Mouse (Mus musculus): ENCODE results near the gene Lrrc8b. TPM values are rescaled to one million over a fixed set of nuclear protein-coding genes. Genes with fewer than 3 reads are reported as not detected.

The Lrrc8b gene
- 11.5 and 12.4 TPM in 2 replicates for polyA plus RNA-seq (2016; fragmentation: Nextera tagmentation; extraction: Ambion mirVana)

- peak within 1 kb of the TSS; percentile 82 for H3K4me2 ChIP-seq (replicated peaks)
- peaks cover 7% of the 10 kb centered on the region; the same call in 1 of the 2 replicates for H3K9me3 ChIP-seq
- peak within 1 kb of the TSS; percentile 78 for H3K27ac ChIP-seq (replicated peaks)
- peaks cover 11% of the 10 kb centered on the region; the same call in 1 of the 2 replicates for H3K4me1 ChIP-seq
- peak; percentile 97 for ATAC-seq (ENCODE audit: low FRiP score, low read depth)
- H3K4me3 ChIP-seq = peak within 1 kb of the TSS; percentile 87
- H3K36me3 ChIP-seq = 0 out of 2 replicates have a peak, but pooled peaks cover 7% of the 10 kb centered on the region
- under 1% methylated on average over 63 of the region's 63 CpGs for WGBS
- H3K27me3 ChIP-seq = peaks cover 12% of the 10 kb centered on the region
- H3K9ac ChIP-seq (replicated peaks) = peak within 1 kb of the TSS; percentile 85
Observed at GRCm38 (mm10) chr5:105415198-105415791, at the start of gene Lrrc8b. Gene Lrrc8b, plus strand, starts transcription at chr5:105415775.

DNA sequence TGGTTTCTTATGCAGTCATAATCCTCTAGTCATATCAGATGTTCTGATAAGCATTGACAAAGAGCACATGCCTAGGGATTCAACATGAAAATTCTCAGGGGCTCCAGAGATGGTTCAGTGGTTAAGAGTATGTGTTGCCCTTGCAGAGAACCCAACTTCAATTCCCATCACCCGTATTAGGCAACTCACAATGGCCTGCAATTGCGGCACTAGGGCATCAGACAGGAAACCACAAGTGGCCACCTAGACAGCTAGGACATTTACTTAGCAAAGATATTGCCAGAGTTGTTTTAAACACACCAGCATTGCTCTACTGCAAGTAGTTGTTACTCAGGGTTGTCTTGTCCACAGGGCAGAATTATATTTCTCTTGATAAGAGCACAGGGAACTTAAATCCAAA lies 34.1 kb upstream of the Lrrc8b start:
- no peak overlapping the region for H3K9ac ChIP-seq (replicated peaks)
- H3K9me3 ChIP-seq = no peaks in the 10 kb centered on the region
- H3K4me1 ChIP-seq = no peaks in the 10 kb centered on the region
- H3K36me3 ChIP-seq = no peaks in the 10 kb centered on the region
- no peak overlapping the region for H3K27ac ChIP-seq (replicated peaks)
- 89% methylated on average over 2 of the region's 2 CpGs for WGBS
- ATAC-seq (ENCODE audit: low FRiP score, low read depth) = no peak
- no peaks in the 10 kb centered on the region for H3K27me3 ChIP-seq
- H3K4me2 ChIP-seq (replicated peaks) = no peak overlapping the region
- no peak overlapping the region for H3K4me3 ChIP-seq

DNA sequence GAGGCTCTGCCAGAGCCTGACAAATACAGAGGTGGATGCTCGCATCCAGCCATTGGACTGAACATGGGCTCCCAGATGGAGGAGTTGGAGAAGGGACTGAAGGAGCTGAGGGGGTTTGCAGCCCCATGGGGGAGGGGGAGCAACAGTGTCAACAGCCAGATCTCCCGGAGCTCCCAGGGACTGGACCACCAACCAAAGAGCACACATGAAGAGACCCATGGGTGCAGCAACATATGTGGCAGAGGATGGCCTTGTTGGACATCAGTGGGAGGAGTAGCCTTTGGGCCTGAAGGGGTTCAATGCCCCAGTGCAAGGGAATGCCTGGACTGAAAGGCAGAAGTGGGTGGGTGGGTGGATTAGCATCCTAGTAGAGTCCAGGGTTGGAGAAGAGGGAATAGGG lies 25.2 kb upstream of the Lrrc8b start:
- Histone ChIP-seq H3K27me3 (no peaks in the 10 kb centered on the region), H3K36me3 (no peaks in the 10 kb centered on the region), H3K4me2 (replicated peaks) (no peak overlapping the region), H3K27ac (replicated peaks) (no peak overlapping the region), H3K9me3 (peaks cover 4% of the 10 kb centered on the region; the same call in 1 of the 2 replicates), H3K4me1 (no peaks in the 10 kb centered on the region), H3K4me3 (no peak overlapping the region), H3K9ac (replicated peaks) (no peak overlapping the region)
- WGBS = 100% methylated on average over 2 of the region's 2 CpGs
- ATAC-seq (ENCODE audit: low FRiP score, low read depth) = no peak

DNA sequence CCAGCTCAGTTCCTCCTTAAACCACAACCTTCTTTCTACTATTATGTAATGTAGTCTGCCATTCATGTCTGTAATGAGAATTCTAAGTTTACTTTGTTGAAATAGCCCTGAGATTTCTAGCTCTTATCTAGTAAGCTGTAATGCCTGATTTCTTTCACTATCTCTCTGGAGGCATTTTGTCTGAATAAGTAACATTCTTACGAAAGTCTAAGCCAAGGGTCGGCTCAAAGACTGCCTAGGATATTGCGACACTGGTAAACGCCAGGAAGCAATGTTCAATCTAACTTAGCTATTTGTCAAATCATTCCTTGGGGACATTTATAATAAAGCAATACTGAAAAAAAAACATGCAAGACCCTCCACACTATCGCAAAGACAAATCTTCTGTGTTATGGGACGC lies 21.8 kb upstream of the Lrrc8b start:
- no peaks in the 10 kb centered on the region for H3K36me3 ChIP-seq
- no peak overlapping the region for H3K27ac ChIP-seq (replicated peaks)
- no peak for ATAC-seq (ENCODE audit: low FRiP score, low read depth)
- no peak overlapping the region for H3K4me3 ChIP-seq
- 95% methylated on average over 6 of the region's 6 CpGs for WGBS
- no peaks in the 10 kb centered on the region for H3K4me1 ChIP-seq
- peaks cover 4% of the 10 kb centered on the region; the same call in 1 of the 2 replicates for H3K9me3 ChIP-seq
- H3K4me2 ChIP-seq (replicated peaks) = no peak overlapping the region
- no peak overlapping the region for H3K9ac ChIP-seq (replicated peaks)
- H3K27me3 ChIP-seq = no peaks in the 10 kb centered on the region

GRCm38 (mm10) chr5:105395188-105395587 lies 20.4 kb upstream of the Lrrc8b start:
- 91% methylated on average over 4 of the region's 4 CpGs for WGBS
- Histone ChIP-seq H3K4me1 (peaks cover under 1% of the 10 kb centered on the region; the same call in 1 of the 2 replicates), H3K36me3 (no peaks in the 10 kb centered on the region), H3K4me2 (replicated peaks) (no peak overlapping the region), H3K9me3 (peaks cover 4% of the 10 kb centered on the region; the same call in 1 of the 2 replicates), H3K9ac (replicated peaks) (no peak overlapping the region), H3K4me3 (no peak overlapping the region), H3K27me3 (no peaks in the 10 kb centered on the region), H3K27ac (replicated peaks) (no peak overlapping the region)
- ATAC-seq (ENCODE audit: low FRiP score, low read depth) = no peak

- H3K36me3 ChIP-seq = no peaks in the 10 kb centered on the region
- no peak overlapping the region for H3K9ac ChIP-seq (replicated peaks)
- no peak overlapping the region for H3K27ac ChIP-seq (replicated peaks)
- 90% methylated on average over 6 of the region's 6 CpGs for WGBS
- no peak for ATAC-seq (ENCODE audit: low FRiP score, low read depth)
- no peak overlapping the region for H3K4me2 ChIP-seq (replicated peaks)
- no peaks in the 10 kb centered on the region for H3K27me3 ChIP-seq
- no peak overlapping the region for H3K4me3 ChIP-seq
- H3K9me3 ChIP-seq = no peaks in the 10 kb centered on the region
- peaks cover 11% of the 10 kb centered on the region for H3K4me1 ChIP-seq
Observed at GRCm38 (mm10) chr5:105398966-105399365, 16.6 kb upstream of the Lrrc8b start.

DNA sequence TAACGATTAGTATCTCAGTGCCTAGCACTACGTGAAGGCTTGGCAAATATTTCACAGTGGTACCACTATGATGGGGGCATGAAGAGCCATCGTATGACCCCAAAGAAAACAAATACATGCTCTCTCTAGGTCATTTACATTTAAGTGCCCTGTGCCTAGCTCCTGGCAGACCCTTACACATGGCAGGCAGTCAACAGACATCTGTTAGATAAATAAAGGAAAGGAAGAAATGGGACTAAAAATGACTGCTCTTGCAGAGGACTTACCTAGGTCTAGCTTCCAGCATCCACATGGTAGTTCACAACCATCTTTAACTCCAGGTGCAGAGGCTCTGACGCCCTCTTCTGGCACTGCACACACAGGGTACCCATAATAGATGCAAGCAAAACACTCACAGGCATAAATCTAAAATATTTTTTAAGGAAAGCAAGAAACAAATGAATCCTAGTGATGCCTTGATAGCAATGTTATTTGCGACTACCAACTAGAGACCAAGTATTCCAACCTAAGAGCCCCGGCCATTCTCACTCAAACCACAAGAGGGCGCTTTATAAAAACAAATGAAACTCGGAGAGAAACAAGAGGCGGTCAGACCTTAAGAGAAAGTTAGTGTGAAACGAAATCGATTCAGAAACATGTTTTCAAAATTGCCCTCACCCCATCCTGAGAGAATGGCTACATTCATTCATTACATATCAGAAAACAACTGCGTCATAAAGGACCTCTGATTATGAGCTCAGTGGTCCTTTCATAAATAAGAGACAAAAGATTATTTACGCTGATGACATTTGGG lies 15.7 kb upstream of the Lrrc8b start:
- Histone ChIP-seq H3K27ac (replicated peaks) (peak overlapping the region; percentile 7; the same call in 1 of the 2 replicates), H3K9ac (replicated peaks) (0 out of 2 replicates have a peak overlapping the region, but pooled peaks have one; percentile 12), H3K4me3 (peak overlapping the region; percentile 25), H3K4me1 (peaks cover 11% of the 10 kb centered on the region), H3K27me3 (no peaks in the 10 kb centered on the region), H3K9me3 (no peaks in the 10 kb centered on the region), H3K36me3 (no peaks in the 10 kb centered on the region), H3K4me2 (replicated peaks) (peak overlapping the region; percentile 47)
- 33% methylated on average over 13 of the region's 13 CpGs for WGBS
- peak; percentile 32; the same call in 1 of the 2 replicates for ATAC-seq (ENCODE audit: low FRiP score, low read depth)

- 53% methylated on average over 17 of the region's 17 CpGs for WGBS
- ATAC-seq (ENCODE audit: low FRiP score, low read depth) = peak; percentile 51
- Histone ChIP-seq H3K27ac (replicated peaks) (peak overlapping the region; percentile 7; the same call in 1 of the 2 replicates), H3K4me3 (peak overlapping the region; percentile 25), H3K9me3 (no peaks in the 10 kb centered on the region), H3K27me3 (no peaks in the 10 kb centered on the region), H3K9ac (replicated peaks) (0 out of 2 replicates have a peak overlapping the region, but pooled peaks have one; percentile 12), H3K4me2 (replicated peaks) (peak overlapping the region; percentile 47), H3K36me3 (no peaks in the 10 kb centered on the region), H3K4me1 (peaks cover 11% of the 10 kb centered on the region)
Observed at GRCm38 (mm10) chr5:105400424-105401375, 14.9 kb upstream of the Lrrc8b start.

DNA sequence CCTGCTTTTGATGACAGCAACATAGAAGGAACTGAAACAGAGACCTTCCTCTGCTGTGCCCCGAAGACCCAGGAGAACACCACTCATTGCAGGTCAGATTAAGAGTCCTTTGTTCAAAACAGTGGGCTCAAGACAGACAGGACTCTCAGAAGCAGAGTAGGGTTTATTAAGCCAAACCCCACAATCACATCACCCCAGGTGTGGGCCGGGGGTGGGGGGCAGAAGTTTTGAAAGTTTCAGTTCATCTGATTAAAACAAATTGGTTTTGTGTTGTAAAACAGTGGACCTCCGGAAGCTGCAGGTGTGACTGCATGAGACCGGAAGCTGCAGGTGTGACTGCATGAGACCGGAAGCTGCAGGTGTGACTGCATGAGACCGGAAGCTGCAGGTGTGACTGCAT lies 14.0 kb upstream of the Lrrc8b start:
- no peaks in the 10 kb centered on the region for H3K9me3 ChIP-seq
- H3K27me3 ChIP-seq = no peaks in the 10 kb centered on the region
- H3K4me1 ChIP-seq = peaks cover 11% of the 10 kb centered on the region
- ATAC-seq (ENCODE audit: low FRiP score, low read depth) = no peak
- no peak overlapping the region for H3K4me2 ChIP-seq (replicated peaks)
- no peak overlapping the region for H3K9ac ChIP-seq (replicated peaks)
- WGBS = 93% methylated on average over 6 of the region's 6 CpGs
- H3K27ac ChIP-seq (replicated peaks) = no peak overlapping the region
- H3K36me3 ChIP-seq = no peaks in the 10 kb centered on the region
- no peak overlapping the region for H3K4me3 ChIP-seq

DNA sequence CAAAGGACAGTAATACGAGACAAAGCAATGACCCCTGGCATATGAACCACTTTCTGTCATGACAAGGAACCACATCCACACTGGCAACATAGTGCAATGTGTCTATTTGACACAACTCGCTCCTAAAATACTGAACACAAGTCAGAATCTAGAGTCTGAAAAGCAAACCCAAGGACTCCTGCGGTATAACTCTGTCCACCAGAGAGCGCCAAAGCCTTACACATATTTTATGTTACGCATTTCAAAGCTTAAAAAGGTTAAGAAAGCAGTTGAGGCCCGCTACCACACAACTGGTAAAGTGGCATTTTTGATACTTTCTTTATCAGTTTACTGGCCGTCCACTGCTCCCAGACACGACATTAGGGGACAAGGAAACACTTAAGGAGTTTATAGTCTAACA lies 10.6 kb upstream of the Lrrc8b start:
- Histone ChIP-seq H3K4me2 (replicated peaks) (no peak overlapping the region), H3K9me3 (no peaks in the 10 kb centered on the region), H3K36me3 (no peaks in the 10 kb centered on the region), H3K27me3 (no peaks in the 10 kb centered on the region), H3K4me3 (no peak overlapping the region), H3K4me1 (peaks cover 11% of the 10 kb centered on the region), H3K27ac (replicated peaks) (no peak overlapping the region), H3K9ac (replicated peaks) (no peak overlapping the region)
- WGBS = 10% methylated on average over 8 of the region's 8 CpGs
- no peak for ATAC-seq (ENCODE audit: low FRiP score, low read depth)

GRCm38 (mm10) chr5:105407661-105408060 lies 7.9 kb upstream of the Lrrc8b start:
- Histone ChIP-seq H3K4me3 (no peak overlapping the region), H3K27ac (replicated peaks) (no peak overlapping the region), H3K4me2 (replicated peaks) (no peak overlapping the region), H3K36me3 (no peaks in the 10 kb centered on the region), H3K9me3 (no peaks in the 10 kb centered on the region), H3K4me1 (no peaks in the 10 kb centered on the region), H3K27me3 (0 out of 2 replicates have a peak, but pooled peaks cover under 1% of the 10 kb centered on the region), H3K9ac (replicated peaks) (no peak overlapping the region)
- WGBS = 87% methylated on average over 5 of the region's 5 CpGs
- no peak for ATAC-seq (ENCODE audit: low FRiP score, low read depth)

Measured in midbrain, embryonic 12.5 days (tissue).